Mouse (Mus musculus): ENCODE data around the gene Itga2.

Itga2 gene

DNA sequence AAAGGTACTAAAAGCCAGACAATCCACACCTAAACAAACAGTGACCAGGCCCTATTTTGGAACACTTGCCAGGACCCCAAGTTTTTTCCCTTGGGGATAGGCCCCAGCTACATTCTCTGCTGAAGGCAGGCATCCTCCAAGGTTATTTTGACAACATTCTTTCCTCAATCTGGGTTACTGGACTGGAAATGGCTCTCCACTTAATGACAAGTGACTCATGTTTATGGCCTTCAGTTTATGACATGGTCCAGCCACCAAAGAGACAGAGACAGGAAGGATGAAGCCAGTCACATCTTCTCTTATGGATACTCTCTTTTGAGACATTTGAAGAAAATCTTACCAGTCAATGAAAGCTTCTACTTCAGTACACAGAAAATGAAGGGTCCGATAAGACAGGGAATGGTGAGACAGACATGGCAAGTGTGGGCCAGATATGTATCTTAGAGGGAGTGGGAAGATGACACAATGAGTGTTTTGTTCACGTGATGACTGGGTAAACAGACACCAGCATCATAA is 55.8 kb downstream of the Itga2 start:
- no peak for DNase-seq

DNA sequence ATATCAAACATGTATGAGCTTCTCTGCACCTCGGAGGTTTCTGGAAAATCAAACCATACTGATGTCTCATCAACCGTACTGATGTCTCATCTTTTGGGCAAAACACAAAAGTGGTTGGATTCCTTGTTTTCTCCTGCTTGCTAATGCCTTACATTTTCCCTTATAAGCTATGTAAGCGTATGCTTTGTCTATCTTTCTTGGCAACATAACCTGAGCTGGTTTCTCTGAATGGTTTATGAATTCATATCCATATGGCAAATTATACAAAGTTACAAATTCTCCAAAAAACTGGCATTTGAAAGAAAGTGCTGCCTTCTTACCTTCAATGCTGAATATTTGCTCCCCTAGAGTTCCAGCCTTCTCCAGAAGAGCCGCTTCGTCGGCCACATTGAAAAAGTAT is 57.2 kb downstream of the Itga2 start:
- DNase-seq: no peak

DNA sequence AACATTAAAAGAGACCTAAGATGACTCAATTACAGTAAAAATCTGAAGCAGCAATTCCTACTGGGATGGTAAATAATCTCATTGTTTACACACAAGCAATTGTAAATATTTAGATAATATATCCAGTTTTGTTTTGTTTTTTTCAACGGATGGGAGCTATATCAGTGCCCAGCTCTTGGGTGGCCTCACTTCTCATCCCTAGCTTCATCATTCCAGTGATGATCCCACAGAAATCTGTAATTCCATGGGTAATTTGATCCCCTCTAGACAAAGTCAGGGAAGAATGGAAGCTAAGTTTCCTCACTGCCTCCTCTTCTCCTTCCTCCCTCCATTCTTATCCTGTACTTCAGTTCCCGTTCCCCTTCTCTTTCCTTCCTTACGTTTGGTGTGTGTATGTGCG is 74.4 kb downstream of the Itga2 start:
- no peak for DNase-seq

DNA sequence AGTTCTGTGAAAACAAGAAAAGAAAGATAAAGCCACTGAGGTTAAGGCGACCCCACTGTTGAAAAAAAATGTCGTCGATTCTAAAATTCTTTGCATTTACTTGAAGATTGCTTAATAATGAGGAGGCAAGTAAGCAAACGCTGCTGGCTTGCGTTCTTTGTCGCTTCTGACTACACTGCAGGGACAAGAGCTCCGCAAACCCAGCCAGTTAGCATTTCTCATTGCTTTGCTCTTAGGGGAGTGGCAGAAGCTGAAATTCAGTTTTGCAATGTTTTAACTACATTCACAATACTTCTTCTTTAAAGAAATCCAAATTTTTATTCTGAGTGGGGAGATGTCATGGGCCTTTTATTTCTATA is 75.7 kb downstream of the Itga2 start:
- DNase-seq: no peak

DNA sequence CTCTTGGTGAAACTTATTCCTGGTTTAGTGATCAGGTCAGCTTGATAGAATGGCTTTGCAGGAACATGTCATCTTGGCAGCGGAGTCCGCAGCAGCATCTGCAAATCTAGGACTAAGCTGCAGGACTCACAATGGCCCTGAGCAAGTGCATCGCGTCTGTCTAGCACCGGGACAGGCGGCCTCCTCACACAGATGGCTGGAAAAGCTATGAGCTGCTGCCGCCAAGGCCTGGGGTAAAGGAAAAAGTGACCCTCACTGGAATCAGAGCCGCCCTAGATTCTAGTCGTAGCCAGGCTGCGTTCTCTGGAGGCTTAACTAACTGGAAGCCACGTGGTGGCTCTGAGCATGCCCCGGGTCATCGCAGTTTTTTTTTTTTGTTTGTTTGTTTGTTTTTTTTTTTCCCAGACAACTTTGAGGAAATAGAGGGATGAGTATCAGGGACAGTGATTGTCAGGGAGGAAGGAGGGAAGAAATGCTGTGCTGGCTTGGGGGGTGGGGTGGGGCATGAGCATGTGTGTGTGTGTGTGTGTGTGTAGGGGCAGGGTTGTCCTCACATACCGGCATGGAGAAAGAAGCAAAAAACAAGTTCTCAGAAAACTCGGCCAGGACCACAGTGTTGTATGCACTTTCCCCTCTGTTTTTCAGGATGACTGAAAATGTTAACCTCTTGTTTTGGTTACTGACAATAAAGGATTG is 76.2 kb downstream of the Itga2 start:
- no peak for DNase-seq

DNA sequence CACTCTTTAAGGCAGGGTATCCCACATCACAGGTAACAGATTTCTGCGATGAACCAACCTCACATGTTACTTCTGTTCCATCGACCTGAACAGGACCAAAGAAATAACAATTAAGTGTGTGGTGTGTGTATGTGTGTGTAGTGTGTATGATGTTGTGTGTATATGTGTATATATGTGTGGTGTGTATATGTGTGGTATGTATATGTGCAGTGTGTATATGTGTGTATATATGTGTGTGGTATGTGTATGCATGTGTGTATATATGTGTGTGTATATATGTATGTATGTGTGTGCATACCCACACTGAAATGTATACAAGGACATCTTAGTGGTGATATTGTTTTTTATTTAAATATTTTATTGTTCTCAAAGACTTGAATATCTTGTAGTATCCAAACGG is 77.5 kb downstream of the Itga2 start:
- DNase-seq: no peak

DNA sequence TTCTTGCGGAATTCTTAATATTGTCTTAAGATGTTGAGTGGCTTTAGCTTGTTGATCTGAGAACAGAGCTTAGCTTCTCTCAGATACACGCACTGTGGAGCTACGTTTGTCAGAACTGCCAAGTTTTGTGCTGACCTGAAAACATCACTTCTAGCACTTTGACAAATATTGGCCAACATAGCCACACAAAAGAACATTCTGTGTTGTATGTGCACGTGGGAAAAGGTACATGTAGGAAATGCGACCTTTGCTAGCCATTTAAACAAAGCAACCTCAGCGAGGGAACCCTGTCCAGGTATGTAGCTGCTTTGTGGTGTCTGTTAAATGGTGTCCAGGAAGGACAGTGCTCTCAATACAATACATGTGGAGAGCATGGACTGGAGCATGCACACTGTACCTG is 77.9 kb downstream of the Itga2 start:
- no peak for DNase-seq

DNA sequence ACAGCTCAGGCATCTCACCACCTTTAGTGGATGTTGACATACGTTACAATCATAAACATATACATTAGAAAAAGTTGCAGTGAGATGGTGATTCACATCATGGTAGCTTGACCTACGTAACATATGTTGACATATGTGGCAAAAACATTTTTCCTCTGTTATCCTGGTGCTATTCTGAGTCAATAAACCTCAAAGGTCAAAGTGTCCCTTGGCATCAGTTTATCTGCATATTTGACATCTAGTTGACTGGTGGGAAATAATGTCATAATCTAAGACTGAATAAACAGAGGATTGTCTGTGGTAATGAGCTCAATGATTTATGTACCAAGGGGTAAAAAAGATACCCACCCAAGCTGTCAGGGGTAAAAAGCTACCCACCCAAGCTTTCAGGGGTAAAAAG is 78.7 kb downstream of the Itga2 start:
- DNase-seq: no peak

DNA sequence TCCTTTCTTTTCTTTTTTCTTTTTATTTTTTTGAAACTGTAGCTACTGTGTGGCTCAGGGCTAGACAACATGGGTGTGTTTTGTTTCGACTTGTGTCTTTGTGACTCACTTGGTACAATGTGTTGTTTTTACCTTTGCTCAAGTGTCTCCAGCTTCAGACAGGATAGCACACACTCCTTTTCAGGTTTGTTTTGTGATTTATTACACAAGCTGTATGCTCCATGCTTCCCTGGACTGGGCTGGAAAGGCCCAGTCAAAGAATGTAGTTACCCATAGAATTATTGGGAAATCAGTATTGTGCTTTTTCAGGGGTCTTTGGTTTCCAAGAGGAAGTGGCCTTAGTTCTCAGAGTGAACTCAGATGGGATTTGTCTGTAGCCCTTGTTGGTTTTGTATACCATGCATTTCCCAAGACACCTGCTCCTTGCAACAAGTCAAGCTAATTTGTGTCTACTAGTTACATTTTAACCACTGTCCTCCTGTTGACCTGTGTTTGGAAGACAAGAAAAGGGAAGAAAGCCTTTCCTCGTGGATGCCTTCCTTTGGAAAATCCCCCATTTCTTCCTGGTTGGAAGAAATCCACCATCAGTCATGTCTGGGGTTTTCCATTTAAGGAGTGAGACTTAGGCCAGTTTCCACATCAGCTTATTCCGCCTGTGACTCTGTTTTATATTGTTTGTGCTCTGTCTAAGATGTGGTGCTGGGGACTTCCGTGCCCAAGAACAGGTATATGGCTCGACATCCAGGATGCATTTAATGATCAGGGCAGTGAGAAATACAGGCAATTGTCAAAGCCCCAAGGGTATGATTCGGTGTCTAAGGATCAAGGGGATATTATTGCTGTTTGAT is 79.4 kb downstream of the Itga2 start:
- DNase-seq: no peak

DNA sequence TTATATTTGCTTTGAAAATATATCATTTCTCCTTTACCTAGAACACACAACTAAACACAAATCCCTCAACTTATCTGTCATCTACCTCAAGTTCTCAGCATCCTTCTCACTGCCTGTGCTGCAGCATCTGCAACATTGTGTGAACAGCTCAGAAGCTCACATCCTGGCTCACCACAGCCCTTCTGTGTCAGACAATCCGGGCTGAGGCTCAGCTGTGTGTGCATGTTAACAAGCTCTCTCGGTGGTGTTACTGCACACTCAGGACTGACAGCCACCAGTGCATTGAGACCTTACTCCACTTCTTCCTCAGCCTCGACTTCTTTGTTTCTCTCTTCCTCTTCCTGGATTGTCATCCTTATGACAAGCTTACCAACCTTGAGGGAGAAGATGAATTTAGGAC is 83.0 kb downstream of the Itga2 start:
- no peak for DNase-seq

DNA sequence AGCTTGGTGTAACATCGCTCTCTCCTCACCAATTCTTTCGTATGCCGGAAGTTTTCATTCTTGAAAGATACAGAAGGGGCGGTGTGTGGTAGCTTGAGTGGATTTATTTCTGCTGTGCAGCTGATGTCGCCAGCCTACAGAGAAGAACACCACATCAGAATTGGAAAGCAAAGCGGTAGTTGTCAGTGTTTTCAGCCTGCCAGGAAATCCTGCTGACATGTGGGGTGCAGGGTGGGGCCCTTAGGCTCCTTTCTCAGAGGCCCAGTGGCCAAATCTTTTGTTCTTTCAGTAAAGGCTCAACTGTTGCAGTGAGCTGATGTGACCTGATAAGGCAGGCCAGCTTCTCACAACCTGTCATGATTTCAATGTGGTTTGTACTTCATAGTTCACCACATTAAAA is 86.1 kb downstream of the Itga2 start:
- no peak for DNase-seq

DNA sequence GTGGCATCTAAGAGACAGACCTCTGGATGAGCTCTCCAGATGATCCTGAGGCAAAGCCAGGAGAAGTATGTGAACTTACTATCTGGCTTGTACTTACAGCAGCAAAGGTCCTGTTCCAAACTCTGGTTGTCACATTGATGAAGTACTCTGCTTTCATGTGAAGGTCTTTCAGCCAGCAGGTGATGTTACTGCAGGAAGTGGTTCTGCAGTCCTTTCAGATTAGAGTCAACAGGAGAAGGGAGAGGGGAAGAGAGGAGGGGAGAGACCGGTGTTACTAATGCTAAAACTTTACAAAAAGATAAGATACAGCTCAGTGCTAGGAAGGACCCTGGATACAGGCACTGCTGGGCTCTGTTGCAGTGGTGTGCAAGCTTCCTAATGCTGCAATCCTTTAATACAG is 88.6 kb downstream of the Itga2 start:
- no peak for DNase-seq

DNA sequence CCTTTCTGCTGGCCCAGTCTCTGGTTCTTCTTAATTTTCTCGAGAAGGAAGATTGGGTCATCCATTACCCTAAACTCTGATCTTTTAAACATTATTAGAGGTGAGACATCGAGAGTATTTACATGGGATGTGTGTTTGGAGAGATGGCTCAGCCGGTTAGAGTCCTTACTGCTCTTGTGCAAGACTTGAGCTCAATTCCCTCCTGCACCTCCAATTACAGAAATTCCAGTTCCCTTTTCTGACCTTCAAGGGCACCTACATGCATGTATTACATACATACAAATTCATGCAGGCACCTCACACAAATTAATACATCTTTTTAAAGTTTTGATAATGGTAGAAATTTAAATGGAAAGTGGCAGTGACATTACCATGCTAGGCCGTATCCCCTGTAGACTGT is 91.4 kb downstream of the Itga2 start:
- no peak for DNase-seq

DNA sequence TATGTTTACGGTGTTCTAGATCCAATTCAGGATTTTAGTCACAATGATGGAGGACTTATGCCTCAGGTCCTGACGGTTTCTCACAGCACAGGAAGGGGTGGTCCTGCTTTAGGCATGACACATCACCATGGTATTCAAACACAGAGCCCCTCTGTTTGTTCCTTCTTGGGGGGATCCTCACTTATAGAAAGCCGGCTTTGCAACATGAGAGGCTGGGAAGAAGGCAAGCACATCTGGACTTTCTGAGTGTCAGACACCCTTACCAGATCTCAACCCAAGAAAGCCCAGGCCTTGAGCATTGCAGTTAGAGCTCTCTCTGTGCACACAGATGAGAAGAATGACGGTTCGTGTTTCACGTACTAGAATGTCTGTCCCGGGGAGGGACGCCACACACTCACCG is 92.8 kb downstream of the Itga2 start:
- DNase-seq: no peak

DNA sequence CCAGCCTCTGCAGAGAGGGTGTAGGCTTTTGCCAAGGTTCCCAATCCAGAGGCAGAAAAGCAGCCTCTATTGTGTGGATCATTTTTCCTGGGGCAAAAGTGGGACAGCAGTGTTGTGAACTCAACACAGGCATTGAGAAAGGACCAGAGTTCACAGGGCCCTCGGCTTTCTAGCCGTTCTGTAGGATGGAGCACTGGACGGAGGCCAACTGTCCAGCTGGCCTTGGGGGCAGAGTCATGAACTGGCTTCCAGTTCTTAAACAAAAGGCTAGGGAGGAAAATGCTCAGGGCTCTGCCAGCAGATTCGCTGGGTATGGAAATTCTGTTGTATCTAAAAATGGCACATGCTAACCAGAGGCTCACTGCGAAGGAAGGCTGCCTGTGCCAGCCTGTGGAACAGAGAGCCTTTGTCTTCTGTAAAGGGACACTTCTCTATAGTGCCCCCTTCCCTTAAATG is 93.3 kb downstream of the Itga2 start:
- peak; percentile 62 for DNase-seq

DNA sequence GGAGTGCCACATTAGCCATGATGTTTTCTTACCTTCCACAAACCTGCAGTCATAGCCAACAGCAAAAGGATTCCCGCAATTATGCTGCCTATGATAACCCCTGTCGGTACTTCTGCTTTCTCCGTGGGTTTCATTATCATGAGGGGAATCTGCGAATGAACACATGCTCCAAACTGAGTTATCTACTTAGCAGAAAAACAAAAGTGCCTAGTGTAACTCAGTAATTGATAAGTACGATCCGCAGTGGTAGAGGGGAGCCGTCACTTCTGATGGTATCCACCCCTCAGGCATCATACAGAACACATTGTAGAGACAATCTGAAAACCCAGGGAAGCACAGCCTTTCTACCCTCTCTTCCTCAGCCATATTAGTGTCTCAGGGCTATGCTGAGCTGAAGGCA is 94.8 kb downstream of the Itga2 start:
- DNase-seq: no peak

DNA sequence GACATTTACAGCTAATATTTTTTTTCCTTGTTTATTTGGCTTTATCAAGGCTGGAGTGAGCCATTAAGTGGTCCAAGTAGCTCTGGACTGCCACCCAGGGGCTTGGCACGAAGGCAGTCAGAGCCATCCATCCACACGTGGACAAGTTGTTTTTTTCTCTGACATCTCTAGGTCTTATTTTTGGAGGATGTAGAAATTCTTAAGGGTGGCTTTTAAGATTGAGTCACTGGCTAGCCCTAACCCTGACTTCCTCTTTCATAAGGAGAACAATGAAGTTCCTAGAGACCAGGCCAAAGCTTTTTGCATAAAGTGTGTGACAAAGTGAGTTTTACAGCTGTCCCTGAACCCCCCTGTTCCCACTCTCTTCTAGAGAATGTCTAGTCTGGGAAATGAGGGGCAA is 97.3 kb downstream of the Itga2 start:
- DNase-seq: no peak

DNA sequence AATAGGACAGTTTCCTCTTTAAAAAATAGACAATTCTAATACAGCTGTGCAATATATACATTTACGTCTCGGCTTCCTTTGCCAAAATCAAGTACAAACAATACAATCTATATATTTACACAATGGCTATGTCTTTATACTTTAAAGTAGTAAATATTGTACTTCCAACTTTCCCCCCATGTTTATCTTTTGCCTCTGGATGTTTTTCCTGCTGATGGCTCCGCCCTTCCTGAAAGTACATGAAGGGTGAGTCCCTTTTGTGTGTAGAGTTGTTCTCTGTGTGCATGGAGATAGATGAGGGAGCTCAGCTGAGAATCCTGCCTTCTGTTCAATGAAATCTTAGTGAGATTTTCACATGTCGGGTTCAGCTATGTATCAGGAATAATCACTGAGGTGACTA is 98.5 kb downstream of the Itga2 start:
- DNase-seq: no peak

DNA sequence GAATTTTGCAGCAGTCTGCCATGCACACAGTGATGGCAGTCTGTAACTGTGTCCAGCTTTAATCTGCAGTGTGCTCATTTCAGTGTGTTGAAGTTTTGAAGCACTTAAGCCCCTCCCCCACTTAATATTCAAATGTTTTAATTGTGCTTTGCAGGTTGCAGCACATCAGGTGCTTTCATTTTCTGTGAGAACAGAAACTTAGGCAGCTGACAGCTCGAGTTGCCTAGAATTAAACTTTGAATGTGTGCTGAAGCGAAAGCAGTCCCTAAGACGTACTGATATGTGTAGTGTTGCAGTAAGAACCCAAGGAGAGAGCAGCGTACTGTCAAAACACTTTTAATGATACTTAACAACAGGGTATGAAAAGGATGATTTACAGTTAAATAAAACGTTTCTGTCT is 99.1 kb downstream of the Itga2 start:
- no peak for DNase-seq

DNA sequence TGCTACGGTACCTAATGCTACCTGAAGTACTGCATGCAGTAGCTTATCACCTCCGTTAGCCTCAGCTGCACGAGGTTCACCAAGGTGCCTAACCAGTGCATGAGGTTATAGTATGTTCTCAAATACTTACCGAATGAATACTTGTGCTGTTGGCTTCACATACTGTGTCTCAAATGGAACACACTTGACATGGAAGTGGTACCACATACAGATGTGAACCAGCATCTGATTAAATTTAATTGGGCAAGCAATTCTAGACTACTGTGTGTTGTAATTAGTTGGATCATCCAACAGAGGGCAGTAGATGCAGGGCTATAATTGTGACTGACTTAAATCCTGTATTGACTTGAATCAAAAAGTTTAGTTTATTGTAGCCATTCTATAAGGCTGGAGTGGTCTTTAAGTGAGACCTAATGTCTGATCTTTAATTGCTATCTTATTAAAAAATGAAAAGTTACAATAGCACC is 100.5 kb downstream of the Itga2 start:
- no peak for DNase-seq

DNA sequence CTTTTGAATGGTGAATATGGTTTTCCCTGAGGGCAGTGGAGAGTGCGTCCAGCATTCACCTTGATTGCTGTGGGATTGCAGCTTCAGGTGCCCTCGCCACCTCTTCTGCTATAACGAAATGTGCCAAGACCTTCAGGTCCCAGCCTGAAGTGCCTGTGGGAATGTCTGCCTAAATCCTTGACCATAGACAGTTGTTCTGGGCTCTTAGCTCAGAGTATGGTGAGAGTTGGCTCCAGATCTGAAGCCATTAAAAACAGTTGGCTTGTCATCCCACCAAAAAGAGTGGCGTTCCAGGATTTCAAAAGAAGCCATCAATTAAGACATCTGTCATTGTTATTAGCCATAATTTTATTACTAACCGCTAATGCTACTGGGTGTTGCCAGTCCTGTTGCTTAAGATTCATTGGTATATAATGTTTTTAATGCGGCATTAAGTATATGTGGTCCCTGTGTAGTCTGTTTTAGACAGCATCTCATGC is 106.5 kb downstream of the Itga2 start:
- DNase-seq: no peak

DNA sequence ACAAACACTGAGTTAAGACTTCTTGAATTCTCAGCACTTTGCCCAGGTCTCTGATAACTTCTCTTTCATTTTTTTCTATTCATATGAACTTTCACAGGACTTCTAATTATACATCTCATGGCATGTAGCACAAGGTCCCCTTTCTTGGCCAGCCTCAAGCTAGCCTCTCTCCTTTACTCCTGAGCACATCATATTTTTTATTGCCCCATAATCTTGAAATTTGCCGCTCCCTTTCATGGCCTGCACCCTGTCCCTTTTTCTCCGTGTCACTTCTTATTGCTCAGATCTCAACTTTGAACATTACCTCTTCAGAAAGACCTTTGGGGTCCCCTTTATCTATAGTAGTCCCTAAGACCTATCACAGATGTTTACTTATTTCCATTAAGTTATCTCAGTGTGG is 109.0 kb downstream of the Itga2 start:
- DNase-seq: no peak

DNA sequence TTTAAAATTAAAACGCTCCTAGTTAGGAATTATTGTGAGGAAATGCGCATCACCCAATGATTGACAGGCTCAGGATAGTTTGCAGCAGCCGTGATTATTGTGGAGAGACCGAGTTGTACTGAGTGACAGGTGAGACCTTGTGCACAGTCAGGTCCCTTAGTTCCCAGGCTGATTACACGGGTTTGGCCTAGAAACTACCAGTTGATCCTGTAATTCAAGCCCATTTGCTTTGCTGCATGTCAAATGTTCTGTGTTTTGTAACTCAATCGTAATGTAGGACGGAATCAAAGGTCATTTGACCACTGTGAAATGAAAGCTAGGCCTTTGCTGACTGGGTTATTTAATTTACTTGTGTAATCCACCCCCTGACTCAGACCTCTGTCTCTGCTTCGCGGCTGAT is 113.4 kb downstream of the Itga2 start:
- DNase-seq: no peak

DNA sequence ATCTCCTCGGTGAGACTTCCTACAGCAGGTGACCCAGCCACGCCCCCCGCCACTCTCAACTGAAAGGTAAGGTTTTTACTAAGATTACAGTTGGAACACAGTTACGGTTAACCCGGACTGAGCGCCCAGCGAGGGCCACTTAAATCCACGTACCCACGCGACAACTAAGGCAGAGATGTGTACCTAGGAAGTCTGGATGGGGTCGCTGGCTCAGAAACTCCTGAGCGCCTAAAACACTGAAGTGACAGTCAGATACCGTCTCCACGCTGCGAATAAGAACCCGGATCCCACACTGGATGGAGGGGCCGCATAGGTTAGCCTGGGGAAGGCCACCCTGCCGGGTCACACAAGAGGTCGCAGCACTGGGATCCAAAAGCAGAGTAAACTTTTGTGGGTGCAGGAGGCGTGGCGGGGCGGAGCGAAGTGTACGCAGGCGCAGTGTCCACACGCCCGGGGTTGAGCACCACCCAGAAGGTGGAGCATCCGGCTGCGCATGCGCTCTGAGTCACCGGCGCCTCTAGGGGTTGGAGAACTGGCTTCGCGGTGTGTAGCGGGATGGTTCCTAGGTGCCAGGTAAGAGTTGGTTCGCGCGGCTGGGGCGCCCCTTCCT is 114.0 kb downstream of the Itga2 start, which contains the start of gene Mocs2:
Gene Mocs2 (plus strand): TSS at position 486 of the 610 bp plus-strand sequence.
- peak; percentile 93 for DNase-seq
